Mouse (Mus musculus) G1E (cell line): ENCODE measurements around the gene Usp40.

Experiments
- CTCF ChIP-seq: IDR thresholded peaks from 2 replicates; pipeline ENCODE4 v1.5.1; 2012; ENCODE audit warnings: low read depth, low read length, inconsistent platforms, mixed read lengths
- TAL1 ChIP-seq: conservative IDR thresholded peaks from 2 replicates; pipeline ENCODE4 v1.6.1; 2012; ENCODE audit warnings: low read depth, low read length, inconsistent platforms, mixed read lengths

DNA sequence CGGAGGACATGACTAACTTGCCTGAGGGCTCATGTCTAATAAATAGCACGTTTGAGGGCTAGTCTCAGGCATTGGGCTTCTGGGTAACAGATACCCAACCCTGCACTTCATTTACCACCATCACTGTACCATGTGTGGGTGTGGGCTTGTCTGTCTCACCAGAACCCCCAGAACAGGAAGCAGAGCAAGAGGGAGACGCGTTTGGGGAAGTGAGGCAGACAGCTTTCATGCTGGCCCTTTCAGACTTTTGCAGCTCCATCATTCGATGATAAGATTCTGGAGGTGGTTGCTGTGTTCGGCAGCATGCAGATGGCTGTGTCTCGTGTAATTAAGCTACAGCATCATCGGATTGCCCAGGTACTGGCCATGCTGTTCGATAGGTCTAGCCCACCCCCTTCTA is 73.3 kb downstream of the Usp40 start:
- TF ChIP-seq CTCF = no peak
- TF ChIP-seq TAL1 = no peak
